Mouse (Mus musculus) embryo, embryonic 11.5 days (tissue): ENCODE measurements around the gene Tysnd1.
A peak's percentile ranks its signal among the peaks of the same experiment; 100 is the strongest.

Experiments used
- DNase-seq: peaks from one replicate; pipeline ENCODE4 v3.0.0-alpha.2; 2012; ENCODE audit warnings: low read depth, low spot score

Gene Tysnd1

GRCm38 (mm10) chr10:61694870-61695670 lies at the start of gene Tysnd1:
Gene Tysnd1, plus strand, starts transcription at chr10:61695514.
- peak; percentile 92 for DNase-seq

- DNase-seq, result no peak
Measured at GRCm38 (mm10) chr10:61646557-61646956, 48.8 kb upstream of the Tysnd1 start.

GRCm38 (mm10) chr10:61647790-61648736 lies 47.3 kb upstream of the Tysnd1 start, which contains the start of gene Ppa1:
Gene Ppa1, plus strand, starts transcription at chr10:61648552.
- DNase-seq, result peak; percentile 90

- DNase-seq, result no peak
Measured at GRCm38 (mm10) chr10:61648737-61649645, 46.3 kb upstream of the Tysnd1 start.

GRCm38 (mm10) chr10:61654105-61654504 lies 41.2 kb upstream of the Tysnd1 start:
- no peak for DNase-seq

GRCm38 (mm10) chr10:61654691-61655090 lies 40.6 kb upstream of the Tysnd1 start:
- DNase-seq, result no peak

- DNase-seq, result no peak
Measured at GRCm38 (mm10) chr10:61655188-61655587, 40.1 kb upstream of the Tysnd1 start.

- no peak for DNase-seq
Measured at GRCm38 (mm10) chr10:61656928-61657882, 38.1 kb upstream of the Tysnd1 start.

GRCm38 (mm10) chr10:61657985-61658384 lies 37.3 kb upstream of the Tysnd1 start:
- DNase-seq, result peak; percentile 32

- no peak for DNase-seq
Measured at GRCm38 (mm10) chr10:61661887-61662286, 33.4 kb upstream of the Tysnd1 start.

- DNase-seq, result no peak
Measured at GRCm38 (mm10) chr10:61662391-61662988, 32.8 kb upstream of the Tysnd1 start.

GRCm38 (mm10) chr10:61665111-61665510 lies 30.2 kb upstream of the Tysnd1 start:
- no peak for DNase-seq

- no peak for DNase-seq
Measured at GRCm38 (mm10) chr10:61665651-61666050, 29.7 kb upstream of the Tysnd1 start.

GRCm38 (mm10) chr10:61669289-61669688 lies 26.0 kb upstream of the Tysnd1 start:
- DNase-seq, result no peak

- DNase-seq, result no peak
Measured at GRCm38 (mm10) chr10:61669896-61670295, 25.4 kb upstream of the Tysnd1 start.

- no peak for DNase-seq
Measured at GRCm38 (mm10) chr10:61670758-61671157, 24.6 kb upstream of the Tysnd1 start.

- DNase-seq, result no peak
Measured at GRCm38 (mm10) chr10:61675935-61676334, 19.4 kb upstream of the Tysnd1 start.

GRCm38 (mm10) chr10:61679545-61679944 lies 15.8 kb upstream of the Tysnd1 start:
- DNase-seq, result no peak

GRCm38 (mm10) chr10:61680015-61680913 lies 15.1 kb upstream of the Tysnd1 start, which contains the start of gene Sar1a:
Gene Sar1a, plus strand, starts transcription at chr10:61680299.
- DNase-seq, result peak; percentile 96
